Mouse (Mus musculus) cerebellum, postnatal 10 days (tissue): ENCODE measurements at regions not wholly inside any gene's neighbourhood (a gene's known extent, or its start where the extent isn't known, plus 50 kb on each side); places are given as distances from the start of the nearest gene placed in this dataset.
A peak's percentile ranks its signal among the peaks of the same experiment; 100 is the strongest.

Experiments
- DNase-seq, 2 experiments: peaks; one replicate each; pipeline ENCODE4 v3.0.0; 2021; ENCODE audit warnings: mixed read lengths in 2 of 2

GRCm38 (mm10) chr8:116215909-116216308, 288.9 kb upstream of the Dynlrb2 start:
- DNase-seq, result no peak

DNA sequence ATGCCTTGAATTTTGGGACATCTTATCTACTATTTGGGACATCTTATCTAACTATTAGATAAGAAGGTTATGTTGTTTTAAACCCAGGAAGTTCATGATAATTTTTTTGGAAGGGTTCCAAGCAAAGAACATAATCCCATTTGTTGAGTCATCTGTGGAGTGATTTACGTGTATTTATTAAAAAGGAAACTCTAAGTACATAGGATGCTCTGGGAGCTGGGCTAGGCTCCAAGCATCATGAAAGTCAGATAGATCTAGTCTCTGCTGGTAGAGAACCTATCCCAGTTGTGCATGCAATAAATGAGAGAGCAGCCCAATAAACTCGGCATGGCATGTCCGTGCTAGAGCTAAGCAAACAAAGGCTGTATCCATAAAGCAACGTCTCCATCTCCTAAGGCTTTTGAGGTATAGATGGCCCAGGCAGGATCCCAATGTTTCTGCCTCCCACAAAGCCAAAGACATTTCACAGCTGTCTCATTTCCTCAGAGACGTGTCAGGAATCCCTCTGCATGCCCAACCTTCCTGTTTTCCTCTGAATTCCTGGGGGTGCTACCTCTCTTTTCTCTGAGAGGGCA, 289.4 kb upstream of the Dynlrb2 start:
- DNase-seq, result no peak

- DNase-seq, result peak in 1 of 2 experiments; percentile 32
These were observed 301.1 kb upstream of the Dynlrb2 start for GRCm38 (mm10) chr8:116203631-116204030.

DNA sequence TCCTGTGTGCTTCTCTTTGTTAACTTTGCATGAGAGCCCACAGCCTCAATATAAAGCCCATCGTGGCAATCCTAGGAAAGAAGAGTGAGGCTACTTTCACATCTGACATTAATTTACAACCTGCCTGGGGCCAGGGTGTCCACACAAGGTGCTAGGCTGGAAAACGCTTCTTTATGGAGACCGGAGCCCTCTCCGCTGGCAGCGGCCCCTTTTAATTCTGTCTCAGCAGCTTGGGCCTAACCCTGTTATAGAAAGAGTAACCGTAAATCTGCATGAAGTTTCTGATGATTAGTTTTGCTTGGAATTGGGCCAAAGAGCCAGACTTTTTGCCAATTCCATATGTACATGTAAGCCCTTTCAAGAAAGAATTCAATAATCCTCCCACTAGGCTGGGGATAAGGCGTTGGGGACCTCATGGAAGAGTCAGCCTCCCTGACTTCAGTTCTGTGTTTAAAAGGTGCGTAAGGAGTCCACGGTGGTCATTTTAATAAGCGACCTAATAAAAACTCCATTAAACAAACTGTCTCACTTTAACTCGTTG, 304.2 kb upstream of the Dynlrb2 start:
- DNase-seq, result no peak

DNA sequence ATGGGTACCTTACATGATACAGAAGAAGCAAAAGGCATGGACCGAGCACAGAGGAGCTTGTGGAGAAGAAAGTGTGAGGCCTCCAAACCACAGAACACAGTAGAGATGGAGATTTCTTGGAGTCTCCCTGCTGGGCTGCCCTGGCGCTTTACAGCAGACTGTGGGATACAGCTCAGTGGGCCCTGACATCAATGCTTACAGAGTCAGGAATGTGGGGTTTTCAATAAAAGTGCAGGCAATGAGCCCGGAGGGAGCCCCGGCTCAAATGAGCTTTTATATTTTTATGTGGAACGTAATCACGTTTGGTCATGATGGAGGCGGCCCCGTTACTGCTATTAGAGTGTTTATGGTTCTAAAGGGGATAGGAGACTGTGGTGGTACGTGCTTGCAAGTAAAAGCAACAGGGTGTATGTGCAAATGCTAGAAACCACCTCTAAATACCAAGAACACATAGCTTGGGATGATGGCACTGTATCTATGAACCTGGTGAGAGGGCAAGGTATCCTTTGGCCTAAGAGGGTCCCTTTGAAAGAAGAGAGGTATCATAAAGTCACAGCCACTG, 308.1 kb upstream of the Dynlrb2 start:
- DNase-seq, result no peak

- no peak for DNase-seq
These were observed 312.7 kb upstream of the Dynlrb2 start for GRCm38 (mm10) chr8:116192096-116192495.

- no peak for DNase-seq
These were observed 319.6 kb upstream of the Dynlrb2 start for GRCm38 (mm10) chr8:116185206-116185605.

GRCm38 (mm10) chr8:116184241-116184640, 320.5 kb upstream of the Dynlrb2 start:
- no peak for DNase-seq

- DNase-seq, result no peak
These were observed 326.8 kb upstream of the Dynlrb2 start for GRCm38 (mm10) chr8:116177946-116178345.

DNA sequence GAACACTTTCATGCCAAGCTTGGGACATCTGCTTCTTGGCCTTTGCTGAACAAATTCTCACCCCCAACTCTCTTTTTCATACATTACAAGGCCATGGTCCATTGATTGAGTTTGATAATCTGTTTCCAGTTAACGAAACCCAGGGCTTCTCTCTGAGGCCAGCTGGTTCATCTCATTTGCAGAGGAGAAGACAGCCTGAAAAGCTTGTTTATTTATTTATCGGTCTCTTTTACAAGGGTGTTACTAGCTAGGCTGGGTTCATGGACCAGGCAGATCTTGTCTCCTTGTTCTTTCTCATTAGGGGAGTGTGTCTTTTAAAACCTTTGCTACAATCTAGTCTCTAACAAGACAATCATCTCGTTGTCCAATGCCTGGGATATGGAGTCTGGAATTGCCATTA, 329.9 kb upstream of the Dynlrb2 start:
- DNase-seq, result no peak

GRCm38 (mm10) chr8:116173961-116174360, 330.8 kb upstream of the Dynlrb2 start:
- peak in 1 of 2 experiments; percentile 6 for DNase-seq

GRCm38 (mm10) chr8:116167874-116168273, 336.9 kb upstream of the Dynlrb2 start:
- no peak for DNase-seq

- DNase-seq, result no peak
These were observed 339.8 kb upstream of the Dynlrb2 start for GRCm38 (mm10) chr8:116164989-116165299.

- DNase-seq, result no peak
These were observed 340.4 kb upstream of the Dynlrb2 start for GRCm38 (mm10) chr8:116164190-116164988.

GRCm38 (mm10) chr8:116160932-116161331, 343.8 kb upstream of the Dynlrb2 start:
- DNase-seq, result no peak

DNA sequence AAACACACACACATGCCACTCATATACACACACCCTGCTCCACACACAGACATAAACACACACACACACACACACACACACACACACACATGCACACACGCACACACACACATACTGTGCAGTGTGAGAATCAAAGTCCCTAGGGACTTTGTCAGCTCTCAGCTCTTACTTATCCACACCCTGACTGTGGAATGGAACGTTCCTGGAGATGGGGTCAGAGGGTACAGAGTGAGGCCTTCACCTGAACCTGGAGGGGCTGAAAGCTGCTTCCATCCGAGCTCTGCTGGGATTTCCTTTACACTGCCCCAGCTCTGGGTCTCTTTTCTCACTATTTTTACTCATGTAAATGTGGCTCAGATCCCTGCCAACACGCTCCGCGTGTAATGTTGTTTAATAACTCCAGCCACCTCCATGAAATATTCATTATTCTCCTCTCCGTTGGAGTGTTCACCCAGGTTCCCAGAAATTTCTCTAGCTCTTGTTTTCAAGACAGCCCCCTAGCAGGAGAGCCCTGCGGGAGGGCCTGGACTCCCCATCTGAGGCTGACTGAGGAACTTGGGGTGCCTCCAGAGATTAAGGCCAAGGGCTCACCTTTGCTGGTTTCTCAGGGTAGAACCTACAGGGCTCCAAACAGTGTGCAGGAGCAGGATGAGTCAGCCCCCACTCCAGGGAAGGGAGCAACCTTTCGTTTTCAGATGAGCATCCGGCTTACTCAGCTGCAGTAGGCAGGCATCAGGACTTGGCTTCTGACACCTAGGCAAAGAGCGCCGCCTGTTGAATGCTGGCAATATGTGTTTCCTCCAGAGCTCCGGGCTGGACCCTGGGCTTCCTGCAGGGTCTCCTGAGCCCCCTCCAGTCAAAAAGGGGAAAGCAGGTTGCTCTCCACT, 360.8 kb upstream of the Dynlrb2 start:
- DNase-seq, result peak; percentile 78 to 81

DNA sequence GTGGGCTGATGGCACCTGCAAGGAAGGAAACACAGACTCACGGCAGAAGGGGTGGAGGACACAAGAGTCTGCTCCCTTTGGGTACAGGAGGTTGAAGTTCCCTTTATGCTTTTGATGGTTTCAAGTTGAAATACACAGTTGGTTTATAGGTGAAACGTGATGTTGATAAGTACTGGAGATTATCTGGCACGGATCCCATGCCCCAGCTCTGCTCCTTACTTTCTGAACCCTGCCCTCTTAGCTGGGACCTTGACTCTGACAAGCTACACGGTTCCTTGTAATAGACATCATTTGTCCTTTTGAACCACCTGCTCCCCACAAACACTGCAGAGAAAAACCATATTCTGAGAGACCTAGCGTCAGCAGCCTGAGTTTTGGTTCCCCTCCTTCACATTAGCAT, 363.4 kb upstream of the Dynlrb2 start:
- DNase-seq, result no peak

GRCm38 (mm10) chr8:116139934-116140333, 364.8 kb upstream of the Dynlrb2 start:
- no peak for DNase-seq

- no peak for DNase-seq
These were observed 367.0 kb upstream of the Dynlrb2 start for GRCm38 (mm10) chr8:116137765-116138164.

GRCm38 (mm10) chr8:116133503-116133902, 371.3 kb upstream of the Dynlrb2 start:
- no peak for DNase-seq

GRCm38 (mm10) chr8:116133084-116133483, 371.7 kb upstream of the Dynlrb2 start:
- DNase-seq, result no peak

- no peak for DNase-seq
These were observed 384.7 kb upstream of the Dynlrb2 start for GRCm38 (mm10) chr8:116120067-116120466.

- no peak for DNase-seq
These were observed 386.9 kb upstream of the Dynlrb2 start for GRCm38 (mm10) chr8:116117919-116118318.
